Mouse (Mus musculus) cortical plate, adult 2 months (tissue): ENCODE results near the gene Gpr119. TPM values are rescaled to one million over a fixed set of nuclear protein-coding genes. Genes with fewer than 3 reads are reported as not detected.

Experiments
- H3K27ac ChIP-seq: fragments of 200-500 bp; 2 replicates; pipeline ENCODE4 v1.5.1; 2012; ENCODE audit warnings: low read length, control low read depth, inconsistent platforms; ENCODE audit not compliant: insufficient read depth
- H3K4me1 ChIP-seq: fragments of 200-500 bp; 2 replicates; pipeline ENCODE4 v1.6.1; 2011; ENCODE audit warnings: low read length; ENCODE audit not compliant: control insufficient read depth, insufficient read depth
- H3K4me3 ChIP-seq: fragments of 200-500 bp; 2 replicates; pipeline ENCODE4 v1.5.1; 2011; ENCODE audit warnings: mild to moderate bottlenecking, low read length, control low read depth; ENCODE audit not compliant: insufficient read depth
- CTCF ChIP-seq: fragments of 200-500 bp; IDR thresholded peaks from 2 replicates; pipeline ENCODE4 v1.5.1; 2011; ENCODE audit warnings: mild to moderate bottlenecking, control low read depth, low read length; ENCODE audit not compliant: insufficient read depth; ENCODE audit errors: extremely low read depth
- POLR2A ChIP-seq: fragments of 200-500 bp; IDR thresholded peaks from 2 replicates; pipeline ENCODE4 v1.6.1; 2011; ENCODE audit warnings: mild to moderate bottlenecking, low read length, control low read depth; ENCODE audit not compliant: insufficient read depth; ENCODE audit errors: extremely low read depth
- polyA plus RNA-seq: library from polyadenylated mRNA; depleted of rRNA; stranded (reverse); fragments of >200 nt; gene quantifications from 2 replicates; pipeline ENCODE4 v1.2.3, GENCODE M21; 2012; rRNA removed

The Gpr119 gene
- polyA plus RNA-seq, 1 experiment, result not detected

GRCm38 (mm10) chrX:48637032-48637431, 37.2 kb downstream of the Gpr119 start:
- TF ChIP-seq POLR2A, result no peak
- no peak overlapping the region for H3K27ac ChIP-seq
- no peaks in the 10 kb centered on the region for H3K4me1 ChIP-seq
- H3K4me3 ChIP-seq, result no peak overlapping the region

GRCm38 (mm10) chrX:48624054-48624420, 50.2 kb downstream of the Gpr119 start:
- no peak for TF ChIP-seq CTCF
- TF ChIP-seq POLR2A, result no peak
- Histone ChIP-seq H3K4me3 (peak overlapping the region; percentile 49), H3K27ac (peak overlapping the region; percentile 43; the same call in 1 of the 2 replicates), H3K4me1 (no peaks in the 10 kb centered on the region)

GRCm38 (mm10) chrX:48623379-48624053, 50.8 kb downstream of the Gpr119 start, which contains the start of gene Slc25a14:
Gene Slc25a14, plus strand, starts transcription at chrX:48623413.
- Histone ChIP-seq H3K4me1 (no peaks in the 10 kb centered on the region), H3K4me3 (peak within 1 kb of the TSS; percentile 49), H3K27ac (peak within 1 kb of the TSS; percentile 43; the same call in 1 of the 2 replicates)
- no peak for TF ChIP-seq CTCF
- TF ChIP-seq POLR2A, result peak; percentile 67

DNA sequence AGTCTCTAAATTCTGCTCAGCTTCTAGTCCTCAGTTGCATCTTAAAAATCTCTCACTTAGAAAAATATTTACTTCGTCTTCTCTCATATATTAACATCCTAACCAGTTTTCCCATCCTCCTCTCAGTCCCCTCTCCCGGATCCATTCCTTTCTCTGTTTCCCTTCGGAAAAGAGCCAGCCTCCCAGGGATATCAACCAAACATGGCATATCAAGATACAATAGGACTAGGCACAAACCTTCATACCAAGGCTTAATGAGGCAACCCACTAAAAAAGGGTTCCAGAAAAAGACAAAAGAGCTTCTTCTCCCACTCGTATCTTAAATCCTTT, 51.3 kb downstream of the Gpr119 start:
- H3K4me3 ChIP-seq, result peak overlapping the region; percentile 49
- no peaks in the 10 kb centered on the region for H3K4me1 ChIP-seq
- TF ChIP-seq CTCF (no peak), POLR2A (no peak)
- no peak overlapping the region for H3K27ac ChIP-seq

Other genes starting within 250 kb of the Gpr119 start
- gene Elf4, start 211.3 kb downstream of the Gpr119 start, polyA plus RNA-seq, result 0.76 and 0.79 TPM in 2 replicates
- 28.0 and 31.5 TPM in 2 replicates for gene Aifm1, start 160.9 kb downstream of the Gpr119 start, polyA plus RNA-seq
- 70.6 and 73.8 TPM in 2 replicates for gene Rab33a, start 155.2 kb downstream of the Gpr119 start, polyA plus RNA-seq
- gene Zfp280c, start 80.0 kb downstream of the Gpr119 start, polyA plus RNA-seq, result 28.7 and 29.1 TPM in 2 replicates
- gene Slc25a14, start 51.1 kb downstream of the Gpr119 start, polyA plus RNA-seq, result 51.9 and 52.7 TPM in 2 replicates
- gene Rbmx2, start 20.5 kb upstream of the Gpr119 start, polyA plus RNA-seq, result 7.5 and 7.6 TPM in 2 replicates
- not detected in 2 replicates for gene Gm595, start 203.2 kb upstream of the Gpr119 start, polyA plus RNA-seq